Mouse (Mus musculus) kidney, postnatal 36 days (tissue): ENCODE results near the gene Selenof.

Source experiments
- DNase-seq, 2 experiments: peaks; one replicate each; pipeline ENCODE4 v3.0.0; 2021 to 2022; ENCODE audit warnings: mixed read lengths in 2 of 2

Selenof gene

GRCm38 (mm10) chr3:144565212-144565611 is 4.9 kb upstream of the Selenof start:
- DNase-seq, result no peak

- DNase-seq, result peak; percentile 14 to 34
Measured at GRCm38 (mm10) chr3:144568861-144569361, 1.2 kb upstream of the Selenof start.

GRCm38 (mm10) chr3:144569401-144569971 is 618 bp upstream of the Selenof start:
- peak; percentile 16 to 53 for DNase-seq

GRCm38 (mm10) chr3:144570816-144571487 is 848 bp downstream of the Selenof start:
- peak; percentile 72 to 85 for DNase-seq

- no peak for DNase-seq
Measured at GRCm38 (mm10) chr3:144574256-144574655, 4.2 kb downstream of the Selenof start.

GRCm38 (mm10) chr3:144577366-144578340 is 7.5 kb downstream of the Selenof start:
- DNase-seq, result no peak

- DNase-seq, result no peak
Measured at GRCm38 (mm10) chr3:144578921-144579320, 8.8 kb downstream of the Selenof start.

GRCm38 (mm10) chr3:144579796-144580195 is 9.7 kb downstream of the Selenof start:
- DNase-seq, result no peak

GRCm38 (mm10) chr3:144580281-144580680 is 10.2 kb downstream of the Selenof start:
- DNase-seq, result peak; percentile 30 to 31

GRCm38 (mm10) chr3:144581842-144582241 is 11.7 kb downstream of the Selenof start:
- DNase-seq, result no peak

GRCm38 (mm10) chr3:144582306-144582705 is 12.2 kb downstream of the Selenof start:
- no peak for DNase-seq

- no peak for DNase-seq
Measured at GRCm38 (mm10) chr3:144583789-144584188, 13.7 kb downstream of the Selenof start.

- DNase-seq, result no peak
Measured at GRCm38 (mm10) chr3:144584789-144585553, 14.9 kb downstream of the Selenof start.

- DNase-seq, result peak in 1 of 2 experiments; percentile 23
Measured at GRCm38 (mm10) chr3:144586731-144587130, 16.6 kb downstream of the Selenof start.

- no peak for DNase-seq
Measured at GRCm38 (mm10) chr3:144589189-144589890, 19.2 kb downstream of the Selenof start.

GRCm38 (mm10) chr3:144592992-144593785 is 23.1 kb downstream of the Selenof start:
- DNase-seq, result no peak

GRCm38 (mm10) chr3:144597121-144597520 is 27.0 kb downstream of the Selenof start:
- no peak for DNase-seq

- DNase-seq, result no peak
Measured at GRCm38 (mm10) chr3:144597790-144598467, 27.8 kb downstream of the Selenof start.

- no peak for DNase-seq
Measured at GRCm38 (mm10) chr3:144602413-144602812, 32.3 kb downstream of the Selenof start.

GRCm38 (mm10) chr3:144602819-144603218 is 32.7 kb downstream of the Selenof start:
- no peak for DNase-seq
